Mouse (Mus musculus) spleen, adult 2 months (tissue): Measurements from ENCODE around the gene Pold1.

ENCODE experiments used
- CTCF ChIP-seq: fragments of 200-500 bp; IDR thresholded peaks from 2 replicates; pipeline ENCODE4 v1.5.1; 2011; ENCODE audit warnings: mild to moderate bottlenecking, inconsistent platforms; ENCODE audit not compliant: insufficient read depth, insufficient read length, insufficient replicate concordance; ENCODE audit errors: extremely low read depth
- POLR2A ChIP-seq: fragments of 200-500 bp; IDR thresholded peaks from 2 replicates; pipeline ENCODE4 v1.6.1; 2011; ENCODE audit warnings: low read depth, low read length, inconsistent platforms

GRCm38 (mm10) chr7:44596996-44597538 is 48.4 kb upstream of the Pold1 start:
- TF ChIP-seq CTCF = no peak
- TF ChIP-seq POLR2A = no peak
